Mouse (Mus musculus) liver, embryonic 12.5 days (tissue): ENCODE data around the gene Sez6. TPM values are rescaled to one million over a fixed set of nuclear protein-coding genes. Genes with fewer than 3 reads are reported as not detected.
A peak's percentile ranks its signal among the peaks of the same experiment; 100 is the strongest.

Experiments used
- ATAC-seq: fragments of 200-750 bp; cut with Nextera tagmentation; 2 replicates; pipeline ENCODE4 v1.8.0; 2017; ENCODE audit warnings: moderate number of reproducible peaks, mild to moderate bottlenecking, moderate library complexity
- H3K27ac ChIP-seq: fragments of 300-500 bp; sonication (generic); 2 replicates; pipeline ENCODE4 v1.5.1; 2016; ENCODE audit warnings: mild to moderate bottlenecking
- H3K27me3 ChIP-seq: fragments of 300-500 bp; sonication (generic); replicated peaks from 2 replicates; pipeline ENCODE4 v1.6.1; 2016; ENCODE audit warnings: mild to moderate bottlenecking, moderate library complexity
- H3K36me3 ChIP-seq: fragments of 300-500 bp; sonication (generic); 2 replicates; pipeline ENCODE4 v1.6.1; 2016; ENCODE audit warnings: mild to moderate bottlenecking, moderate library complexity
- H3K4me1 ChIP-seq: fragments of 300-500 bp; sonication (generic); 2 replicates; pipeline ENCODE4 v1.6.1; 2016
- H3K4me2 ChIP-seq: fragments of 300-500 bp; sonication (generic); 2 replicates; pipeline ENCODE4 v1.6.1; 2016; ENCODE audit warnings: mild to moderate bottlenecking, moderate library complexity
- H3K4me3 ChIP-seq: fragments of 300-500 bp; sonication (generic); 2 replicates; pipeline ENCODE4 v1.5.1; 2016; ENCODE audit warnings: mild to moderate bottlenecking, moderate library complexity
- H3K9ac ChIP-seq: fragments of 300-500 bp; sonication (generic); 2 replicates; pipeline ENCODE4 v1.6.1; 2016; ENCODE audit warnings: mild to moderate bottlenecking, moderate library complexity
- H3K9me3 ChIP-seq: fragments of 300-500 bp; sonication (generic); replicated peaks from 2 replicates; pipeline ENCODE4 v1.6.1; 2016; ENCODE audit warnings: mild to moderate bottlenecking, moderate library complexity
- WGBS: fragments of 180-500 bp; shearing (Covaris S2); methylation state at CpG from one replicate; pipeline ENCODE4 v1.1.7; 2016; ENCODE audit not compliant: insufficient replicate concordance; 5-methylcytosine and 5-hydroxymethylcytosine counted together
- polyA plus RNA-seq: library from polyadenylated mRNA; unstranded; fragments of >200 nt; fragmentation: Nextera tagmentation; extraction: Ambion mirVana; gene quantifications from 2 replicates; pipeline ENCODE4 v1.2.1, GENCODE M21; 2016

The Sez6 gene
- polyA plus RNA-seq, result 0.05 TPM in 1 of 2 replicates, not detected in the other

GRCm38 (mm10) chr11:77930751-77931540 is at the start of gene Sez6:
Gene Sez6 (plus strand): TSS chr11:77930800.
- peak within 1 kb of the TSS; percentile 47 for H3K4me3 ChIP-seq
- peaks cover 98% of the 10 kb centered on the region for H3K27me3 ChIP-seq
- H3K4me2 ChIP-seq, result peak within 1 kb of the TSS; percentile 73
- H3K9ac ChIP-seq, result no peak within 1 kb of the TSS
- H3K27ac ChIP-seq, result no peak within 1 kb of the TSS
- ATAC-seq, result peak; percentile 46
- 2% methylated on average over 92 of the region's 94 CpGs for WGBS
- peaks cover 10% of the 10 kb centered on the region for H3K4me1 ChIP-seq
- H3K36me3 ChIP-seq, result no peaks in the 10 kb centered on the region
- no peaks in the 10 kb centered on the region for H3K9me3 ChIP-seq

- WGBS, result 32% methylated on average over 10 of the region's 10 CpGs
- no peak overlapping the region for H3K4me2 ChIP-seq
- H3K36me3 ChIP-seq, result no peaks in the 10 kb centered on the region
- no peaks in the 10 kb centered on the region for H3K9me3 ChIP-seq
- no peak overlapping the region for H3K27ac ChIP-seq
- peaks cover 22% of the 10 kb centered on the region for H3K27me3 ChIP-seq
- no peak overlapping the region for H3K4me3 ChIP-seq
- ATAC-seq, result no peak
- H3K9ac ChIP-seq, result no peak overlapping the region
- peaks cover 20% of the 10 kb centered on the region for H3K4me1 ChIP-seq
Observed at GRCm38 (mm10) chr11:77884524-77885245, 45.9 kb upstream of the Sez6 start.

GRCm38 (mm10) chr11:77885246-77885575 is 45.4 kb upstream of the Sez6 start:
- no peaks in the 10 kb centered on the region for H3K9me3 ChIP-seq
- H3K4me1 ChIP-seq, result peaks cover 20% of the 10 kb centered on the region
- ATAC-seq, result no peak
- no peak overlapping the region for H3K9ac ChIP-seq
- no peak overlapping the region for H3K4me2 ChIP-seq
- no peak overlapping the region for H3K4me3 ChIP-seq
- WGBS, result 39% methylated on average over 8 of the region's 8 CpGs
- no peak overlapping the region for H3K27ac ChIP-seq
- no peaks in the 10 kb centered on the region for H3K36me3 ChIP-seq
- peaks cover 25% of the 10 kb centered on the region for H3K27me3 ChIP-seq

GRCm38 (mm10) chr11:77887373-77887960 is 43.1 kb upstream of the Sez6 start:
- Histone ChIP-seq H3K9ac (no peak overlapping the region), H3K27ac (no peak overlapping the region), H3K4me3 (no peak overlapping the region), H3K9me3 (no peaks in the 10 kb centered on the region), H3K27me3 (peaks cover 42% of the 10 kb centered on the region), H3K4me2 (no peak overlapping the region), H3K4me1 (peaks cover 20% of the 10 kb centered on the region), H3K36me3 (no peaks in the 10 kb centered on the region)
- 37% methylated on average over 17 of the region's 17 CpGs for WGBS
- no peak for ATAC-seq

GRCm38 (mm10) chr11:77888846-77889245 is 41.8 kb upstream of the Sez6 start:
- Histone ChIP-seq H3K4me2 (no peak overlapping the region), H3K9ac (no peak overlapping the region), H3K27ac (no peak overlapping the region), H3K4me1 (peaks cover 28% of the 10 kb centered on the region), H3K9me3 (no peaks in the 10 kb centered on the region), H3K36me3 (no peaks in the 10 kb centered on the region), H3K4me3 (no peak overlapping the region), H3K27me3 (peaks cover 56% of the 10 kb centered on the region)
- 73% methylated on average over 5 of the region's 5 CpGs for WGBS
- no peak for ATAC-seq

GRCm38 (mm10) chr11:77889484-77889883 is 41.1 kb upstream of the Sez6 start:
- no peak for ATAC-seq
- H3K4me2 ChIP-seq, result no peak overlapping the region
- H3K9me3 ChIP-seq, result no peaks in the 10 kb centered on the region
- peaks cover 30% of the 10 kb centered on the region for H3K4me1 ChIP-seq
- no peaks in the 10 kb centered on the region for H3K36me3 ChIP-seq
- no peak overlapping the region for H3K4me3 ChIP-seq
- WGBS, result 11% methylated on average over 1 of the region's 2 CpGs
- no peak overlapping the region for H3K9ac ChIP-seq
- H3K27me3 ChIP-seq, result peaks cover 61% of the 10 kb centered on the region
- no peak overlapping the region for H3K27ac ChIP-seq

- no peak for ATAC-seq
- peaks cover 28% of the 10 kb centered on the region for H3K4me1 ChIP-seq
- no peak overlapping the region for H3K4me2 ChIP-seq
- peaks cover 71% of the 10 kb centered on the region for H3K27me3 ChIP-seq
- no peaks in the 10 kb centered on the region for H3K36me3 ChIP-seq
- no peak overlapping the region for H3K4me3 ChIP-seq
- H3K9ac ChIP-seq, result no peak overlapping the region
- no peaks in the 10 kb centered on the region for H3K9me3 ChIP-seq
- H3K27ac ChIP-seq, result no peak overlapping the region
- 48% methylated on average over 2 of the region's 2 CpGs for WGBS
Observed at GRCm38 (mm10) chr11:77890648-77891258, 39.8 kb upstream of the Sez6 start.

- peaks cover 72% of the 10 kb centered on the region for H3K27me3 ChIP-seq
- peak overlapping the region; percentile 35 for H3K4me2 ChIP-seq
- no peaks in the 10 kb centered on the region for H3K9me3 ChIP-seq
- H3K4me1 ChIP-seq, result peaks cover 20% of the 10 kb centered on the region
- WGBS, result 18% methylated on average over 5 of the region's 5 CpGs
- no peak overlapping the region for H3K9ac ChIP-seq
- H3K36me3 ChIP-seq, result no peaks in the 10 kb centered on the region
- H3K4me3 ChIP-seq, result peak overlapping the region; percentile 21
- H3K27ac ChIP-seq, result no peak overlapping the region
- no peak for ATAC-seq
Observed at GRCm38 (mm10) chr11:77892883-77893282, 37.7 kb upstream of the Sez6 start.

- no peak for ATAC-seq
- Histone ChIP-seq H3K27me3 (peaks cover 76% of the 10 kb centered on the region), H3K4me3 (peak overlapping the region; percentile 21), H3K27ac (peak overlapping the region; percentile 66; the same call in 1 of the 2 replicates), H3K36me3 (no peaks in the 10 kb centered on the region), H3K9ac (no peak overlapping the region), H3K4me1 (peaks cover 20% of the 10 kb centered on the region), H3K9me3 (no peaks in the 10 kb centered on the region), H3K4me2 (peak overlapping the region; percentile 35)
- 25% methylated on average over 6 of the region's 6 CpGs for WGBS
Observed at GRCm38 (mm10) chr11:77893283-77893682, 37.3 kb upstream of the Sez6 start.

- Histone ChIP-seq H3K9ac (no peak within 1 kb of the TSS), H3K4me3 (peak within 1 kb of the TSS; percentile 21), H3K27me3 (peaks cover 84% of the 10 kb centered on the region), H3K4me2 (peak within 1 kb of the TSS; percentile 35), H3K27ac (peak within 1 kb of the TSS; percentile 66), H3K9me3 (no peaks in the 10 kb centered on the region), H3K36me3 (no peaks in the 10 kb centered on the region), H3K4me1 (peaks cover 20% of the 10 kb centered on the region)
- peak; percentile 61 for ATAC-seq
- WGBS, result 26% methylated on average over 11 of the region's 11 CpGs
Observed at GRCm38 (mm10) chr11:77893787-77894718, 36.5 kb upstream of the Sez6 start, which contains the start of gene Pipox. Gene Pipox (minus strand): TSS chr11:77894096.

GRCm38 (mm10) chr11:77894967-77895366 is 35.6 kb upstream of the Sez6 start:
- Histone ChIP-seq H3K4me2 (no peak overlapping the region), H3K4me3 (no peak overlapping the region), H3K9ac (no peak overlapping the region), H3K4me1 (peaks cover 20% of the 10 kb centered on the region), H3K36me3 (no peaks in the 10 kb centered on the region), H3K27me3 (peaks cover 85% of the 10 kb centered on the region), H3K9me3 (no peaks in the 10 kb centered on the region), H3K27ac (no peak overlapping the region)
- WGBS, result 62% methylated on average over 2 of the region's 2 CpGs
- no peak for ATAC-seq
